Mouse (Mus musculus) mammary gland, adult 2 months (tissue): Measurements from ENCODE around the gene 3830406C13Rik. TPM values are rescaled to one million over a fixed set of nuclear protein-coding genes. Genes with fewer than 3 reads are reported as not detected.

Experiments used
- polyA plus RNA-seq: library from polyadenylated mRNA; depleted of rRNA; stranded (reverse); fragments of >200 nt; gene quantifications from 2 replicates; pipeline ENCODE4 v1.2.3, GENCODE M21; 2012; ENCODE audit warnings: low replicate concordance; rRNA removed

The 3830406C13Rik gene
- polyA plus RNA-seq = 2.7 and 11.8 TPM in 2 replicates

DNA sequence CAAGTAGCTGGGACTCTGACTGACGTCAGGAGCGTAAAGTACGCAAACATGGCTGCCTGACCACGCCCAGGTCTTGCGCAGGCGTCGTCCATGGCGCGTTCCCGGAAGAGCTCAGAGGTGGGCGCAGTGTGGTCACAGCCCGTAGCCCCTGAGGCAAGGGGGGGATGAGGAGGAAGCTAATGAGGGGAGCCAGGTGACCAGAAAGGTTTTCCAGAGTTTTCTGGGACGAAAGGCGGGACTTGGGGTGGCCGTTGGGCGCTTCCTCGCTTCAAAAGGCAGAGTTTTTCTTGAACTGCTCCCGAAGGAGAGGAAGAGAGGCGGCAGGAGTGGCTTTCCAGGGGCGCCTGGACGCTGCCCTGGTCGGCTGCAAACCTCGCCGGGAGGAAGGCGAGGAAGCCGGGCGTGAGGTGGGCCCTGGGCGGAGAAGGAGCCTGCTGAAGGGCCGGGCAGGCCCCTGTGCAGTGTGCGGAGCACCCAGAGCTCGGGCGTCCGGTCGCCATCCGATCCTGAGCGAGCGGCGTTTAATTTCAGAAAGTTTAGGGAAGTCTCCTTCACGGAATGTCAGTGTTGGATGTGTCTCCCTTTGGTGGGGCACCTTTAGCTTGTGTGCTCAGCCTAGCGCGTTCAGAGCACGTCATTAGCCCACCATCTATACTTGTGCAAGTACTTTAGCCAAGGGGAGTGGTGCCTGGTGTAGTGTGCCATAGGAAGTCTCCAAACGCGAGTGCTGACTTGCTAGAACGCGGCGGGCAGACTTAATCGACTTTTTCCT, at the start of gene 3830406C13Rik:
Gene 3830406C13Rik, plus strand, starts transcription at position 33 of the 772 bp plus-strand sequence.

GRCm38 (mm10) chr14:12283641-12284040, 332 bp upstream of the 3830406C13Rik start, which contains the start of gene Gm49355:
TSS of gene Gm49355 (plus strand) at chr14:12283976.

DNA sequence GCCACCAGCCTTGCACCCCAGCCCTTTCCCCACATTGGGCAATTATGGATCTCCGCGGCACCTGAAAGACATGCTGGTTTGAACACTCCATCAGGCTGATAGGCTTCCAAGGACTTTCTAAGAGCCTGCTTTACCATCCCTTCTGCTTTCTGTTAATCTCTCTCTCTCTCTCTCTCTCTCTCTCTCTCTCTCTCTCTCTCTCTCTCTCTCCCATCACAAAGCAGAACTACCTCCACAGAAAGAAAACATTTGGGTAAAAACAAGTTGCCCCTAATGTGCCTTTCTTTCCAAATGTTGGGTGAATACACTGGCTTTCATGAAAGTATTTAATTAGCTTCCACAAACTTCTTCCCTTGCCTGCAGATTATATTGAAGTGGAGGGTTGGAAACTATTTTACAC, 64.1 kb downstream of the 3830406C13Rik start, which contains the start of gene Fezf2:
Gene Fezf2, minus strand, starts transcription at position 101 of the 400 bp plus-strand sequence.

Other genes starting within 250 kb of the 3830406C13Rik start
- 0.05 and 0.17 TPM in 2 replicates for gene Gm49355, start 197 bp upstream of the 3830406C13Rik start, polyA plus RNA-seq
- gene Fezf2, start 64.0 kb downstream of the 3830406C13Rik start, polyA plus RNA-seq = not detected in 2 replicates